In the genomic region with DNA sequence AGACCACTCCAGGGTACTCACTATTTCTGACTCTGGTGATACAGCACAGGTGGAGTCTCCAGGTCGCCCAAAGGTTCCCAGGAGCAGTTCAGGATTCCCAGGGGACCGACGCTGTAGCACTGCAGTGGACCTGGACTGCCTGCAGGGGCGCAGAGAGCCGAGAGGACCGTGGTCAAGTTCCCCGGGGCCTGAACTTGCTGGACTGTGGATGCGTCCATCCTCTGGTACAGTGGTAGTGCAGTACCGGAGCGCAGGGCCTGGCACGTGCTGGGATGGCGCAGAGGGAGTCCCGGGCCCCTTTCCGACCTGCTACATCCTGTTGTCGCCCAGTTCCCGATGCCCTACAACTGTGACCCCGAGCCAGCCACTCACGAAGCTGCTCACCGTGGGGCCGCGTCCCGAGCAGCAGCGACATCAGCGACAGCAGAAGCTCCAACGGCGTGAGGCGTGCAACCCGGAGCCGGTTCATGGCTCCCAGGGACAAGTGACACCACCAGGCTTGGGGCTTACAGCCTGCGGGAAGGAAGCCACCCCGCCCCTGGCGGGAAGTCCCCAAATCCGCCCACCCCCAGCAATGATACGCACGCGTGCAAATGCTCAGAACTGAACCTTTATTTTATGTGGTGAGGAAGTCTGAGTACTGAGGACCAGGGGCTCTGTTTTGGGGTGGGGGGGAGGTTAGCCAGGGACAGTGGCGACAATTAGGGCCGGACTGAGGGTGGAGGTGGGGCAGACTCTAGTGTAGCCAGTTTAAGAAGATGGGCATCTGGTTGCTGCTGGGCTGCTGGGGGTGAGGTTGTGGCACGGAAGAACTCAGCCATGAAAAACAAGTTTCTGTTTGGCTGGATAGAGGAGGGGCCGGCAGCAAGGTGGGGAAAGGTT, we compare ENCODE assay signal across 8 mouse cellular contexts. TPM values are rescaled to one million over a fixed set of nuclear protein-coding genes. Genes with fewer than 3 reads are reported as not detected.
A peak's percentile ranks its signal among the peaks of the same experiment; 100 is the strongest.
DNase-seq lines count a peak whose midpoint lies in the region; ATAC-seq and TF ChIP-seq lines count a peak whose summit lies in the region.

A gene (minus strand): TSS at position 524 of the 882 bp plus-strand sequence.

- peak; percentile 79 for ATAC-seq in granulocyte monocyte progenitor cell, adult 5-6 weeks (replicated peaks; ENCODE audit: poor library complexity, severe bottlenecking)
- ATAC-seq in intestine, embryonic 15.5 days, result peak; percentile 59; the same call in 1 of the 2 replicates
- peak; percentile 46; the same call in 1 of the 2 replicates for ATAC-seq in liver, embryonic 12.5 days
- ATAC-seq in stomach, embryonic 14.5 days (ENCODE audit: insufficient number of reproducible peaks, insufficient read depth, low FRiP score, low read depth), result peak; percentile 55

- no peak within 1 kb of the TSS for H3ac ChIP-seq in myocyte (ENCODE audit: control insufficient read depth, insufficient read length)

- no peaks in the 10 kb centered on the region for H3K79me2 ChIP-seq in myocyte (ENCODE audit: control insufficient read depth, insufficient read depth)

- no peak for TF ChIP-seq POLR2A in myocyte (IDR thresholded peaks at IDR 0.05; ENCODE audit: insufficient read length, low read depth)

- H3K4me3 ChIP-seq in intestine, embryonic 15.5 days (replicated peaks), result peak within 1 kb of the TSS; percentile 37
- H3K4me3 ChIP-seq in liver, embryonic 12.5 days, result peak within 1 kb of the TSS; percentile 42
- no peak within 1 kb of the TSS for H3K4me3 ChIP-seq in myocyte
- peak within 1 kb of the TSS; percentile 26 for H3K4me3 ChIP-seq in stomach, embryonic 14.5 days (ENCODE audit: low read depth, low read length)

- peak within 1 kb of the TSS; percentile 82 for H3K4me2 ChIP-seq in intestine, embryonic 15.5 days (replicated peaks)
- peak within 1 kb of the TSS; percentile 63 for H3K4me2 ChIP-seq in liver, embryonic 12.5 days
- peak within 1 kb of the TSS; percentile 52 for H3K4me2 ChIP-seq in myocyte (ENCODE audit: low read depth)
- peak within 1 kb of the TSS; percentile 64 for H3K4me2 ChIP-seq in stomach, embryonic 14.5 days (replicated peaks; ENCODE audit: low read depth, low read length)

- H3K36me3 ChIP-seq in intestine, embryonic 15.5 days, result no peaks in the 10 kb centered on the region
- H3K36me3 ChIP-seq in liver, embryonic 12.5 days, result no peaks in the 10 kb centered on the region
- H3K36me3 ChIP-seq in myocyte (ENCODE audit: control insufficient read depth, insufficient read depth), result no peaks in the 10 kb centered on the region
- H3K36me3 ChIP-seq in stomach, embryonic 14.5 days (ENCODE audit: control insufficient read depth, insufficient read depth, low read length), result no peaks in the 10 kb centered on the region

- WGBS in intestine, embryonic 15.5 days, result 7% methylated on average over 40 of the region's 40 CpGs
- WGBS in liver, embryonic 12.5 days (ENCODE audit: insufficient replicate concordance), result 3% methylated on average over 40 of the region's 40 CpGs
- WGBS in stomach, embryonic 14.5 days, result 6% methylated on average over 40 of the region's 40 CpGs

- H3K9me3 ChIP-seq in intestine, embryonic 15.5 days, result no peaks in the 10 kb centered on the region
- H3K9me3 ChIP-seq in liver, embryonic 12.5 days (replicated peaks), result no peaks in the 10 kb centered on the region
- H3K9me3 ChIP-seq in stomach, embryonic 14.5 days (ENCODE audit: control insufficient read depth, low read depth, low read length), result no peaks in the 10 kb centered on the region

- peak within 1 kb of the TSS; percentile 40 for H3K9ac ChIP-seq in intestine, embryonic 15.5 days
- H3K9ac ChIP-seq in liver, embryonic 12.5 days, result peak within 1 kb of the TSS; percentile 30; the same call in 1 of the 2 replicates
- H3K9ac ChIP-seq in stomach, embryonic 14.5 days (replicated peaks; ENCODE audit: low read depth, low read length), result no peak within 1 kb of the TSS; the same call in 1 of the 2 replicates

- no peak within 1 kb of the TSS for H3K27ac ChIP-seq in intestine, embryonic 15.5 days
- H3K27ac ChIP-seq in liver, embryonic 12.5 days, result no peak within 1 kb of the TSS
- H3K27ac ChIP-seq in stomach, embryonic 14.5 days (ENCODE audit: low read length), result no peak within 1 kb of the TSS

- H3K27me3 ChIP-seq in intestine, embryonic 15.5 days (replicated peaks), result peaks cover 38% of the 10 kb centered on the region
- H3K27me3 ChIP-seq in liver, embryonic 12.5 days (replicated peaks), result peaks cover 87% of the 10 kb centered on the region
- no peaks in the 10 kb centered on the region for H3K27me3 ChIP-seq in myocyte (ENCODE audit: control insufficient read depth, insufficient read depth, insufficient read length)
- peaks cover 29% of the 10 kb centered on the region for H3K27me3 ChIP-seq in stomach, embryonic 14.5 days (ENCODE audit: control insufficient read depth, insufficient read depth, low read length)

- DNase-seq in layer of hippocampus, adult 11-12 months (ENCODE audit: low spot score), result peak; percentile 40
- DNase-seq in layer of hippocampus, adult 9-10 months (ENCODE audit: low spot score), result no peak
- peak; percentile 86 for DNase-seq in embryo, embryonic 10.5 days (ENCODE audit: low spot score)

- H3K4me1 ChIP-seq in intestine, embryonic 15.5 days (replicated peaks), result peaks cover 9% of the 10 kb centered on the region; the same call in 1 of the 2 replicates
- peaks cover 16% of the 10 kb centered on the region for H3K4me1 ChIP-seq in liver, embryonic 12.5 days
- H3K4me1 ChIP-seq in stomach, embryonic 14.5 days (ENCODE audit: control insufficient read depth, insufficient read depth, low read length), result 0 out of 2 replicates have a peak, but pooled peaks cover 3% of the 10 kb centered on the region

TF ChIP-seq in myocyte, 11 proteins besides CTCF, POLR2A, EP300 and RAD21:
- TF ChIP-seq USF1 (IDR thresholded peaks at IDR 0.05; ENCODE audit: low read depth) (no peak), MAX (IDR thresholded peaks at IDR 0.05; ENCODE audit: low read depth) (no peak), TCF12 (IDR thresholded peaks at IDR 0.05; ENCODE audit: insufficient read depth, poor library complexity, severe bottlenecking) (no peak), CEBPB (IDR thresholded peaks at IDR 0.05; ENCODE audit: insufficient read depth, poor library complexity, severe bottlenecking) (no peak), E2F4 (IDR thresholded peaks at IDR 0.05; ENCODE audit: insufficient read depth) (no peak), MYOD1 (IDR thresholded peaks at IDR 0.05; ENCODE audit: control insufficient read depth in 1 of 3, insufficient read length in 2 of 3, low read depth in 2 of 3) (no peak), TCF3 (IDR thresholded peaks at IDR 0.05; ENCODE audit: insufficient read length, low read depth) (no peak), POLR2AphosphoS2 (IDR thresholded peaks at IDR 0.05; ENCODE audit: insufficient read length, low read depth) (no peak), SRF (IDR thresholded peaks at IDR 0.05; ENCODE audit: control insufficient read depth, insufficient read length, low read depth) (no peak), MYOG (IDR thresholded peaks at IDR 0.05; ENCODE audit: control insufficient read depth in 1 of 3, insufficient read depth in 1 of 3, insufficient read length in 2 of 3, low read depth in 2 of 3) (no peak), REST (IDR thresholded peaks at IDR 0.05; ENCODE audit: insufficient read depth, insufficient read length) (no peak)

RNA-seq across cellular contexts. Expression of the gene that starts here (rescaled TPM):
- total RNA-seq in granulocyte monocyte progenitor cell, adult 5-6 weeks (2014; fragmentation: Nextera tagmentation), result 0.88 and 0.90 TPM in 2 replicates
- total RNA-seq in granulocyte monocyte progenitor cell, adult 5-6 weeks (2017), result 1.4 and 1.9 TPM in 2 replicates
- 1.3 and 1.5 TPM in 2 replicates for polyA plus RNA-seq in intestine, embryonic 15.5 days (2015; fragmentation: Nextera tagmentation; extraction: Ambion mirVana)
- polyA plus RNA-seq in liver, embryonic 12.5 days (2016; fragmentation: Nextera tagmentation; extraction: Ambion mirVana), result 1.5 and 1.6 TPM in 2 replicates
- 0.07 TPM for polyA plus RNA-seq in myocyte (2012; fragmentation: generic; extraction: Trizol)
- 1.1 and 1.3 TPM in 2 replicates for polyA plus RNA-seq in stomach, embryonic 14.5 days (2014; fragmentation: Nextera tagmentation; extraction: Ambion mirVana)
